Mouse (Mus musculus) right cerebral cortex, postnatal 25 days (tissue): ENCODE results near the gene Rbl2.
A peak's percentile ranks its signal among the peaks of the same experiment; 100 is the strongest.

ENCODE experiments used
- DNase-seq: peaks from one replicate; pipeline ENCODE4 v3.0.0; 2022

The Rbl2 gene

GRCm38 (mm10) chr8:91111868-91112477, 42.1 kb downstream of the Rbl2 start:
- no peak for DNase-seq

- DNase-seq = no peak
Measured at GRCm38 (mm10) chr8:91114428-91114827, 44.6 kb downstream of the Rbl2 start.

GRCm38 (mm10) chr8:91114910-91115309, 45.1 kb downstream of the Rbl2 start:
- no peak for DNase-seq

DNA sequence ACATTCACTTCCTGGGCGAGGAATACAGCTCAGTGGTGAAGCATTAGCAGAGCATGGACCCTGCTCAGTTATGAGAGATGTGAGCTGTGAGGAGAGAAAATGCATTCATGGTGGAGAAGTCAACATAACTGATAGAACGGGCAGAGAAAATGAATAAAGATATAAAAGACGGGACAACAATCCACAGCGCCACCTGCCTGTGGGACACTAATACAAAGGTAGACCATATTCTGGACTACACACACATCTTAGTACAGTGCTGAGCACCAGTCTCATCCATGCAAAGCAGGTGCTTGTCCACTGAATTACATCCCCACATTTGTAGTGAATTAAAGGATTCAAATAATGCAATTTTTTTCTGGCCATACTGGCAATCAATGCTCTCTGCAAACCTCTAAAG, 47.7 kb downstream of the Rbl2 start:
- no peak for DNase-seq

- DNase-seq = no peak
Measured at GRCm38 (mm10) chr8:91118131-91118530, 48.3 kb downstream of the Rbl2 start.

GRCm38 (mm10) chr8:91124315-91124714, 54.5 kb downstream of the Rbl2 start:
- DNase-seq = no peak

GRCm38 (mm10) chr8:91126786-91127185, 56.9 kb downstream of the Rbl2 start:
- DNase-seq = peak; percentile 37

DNA sequence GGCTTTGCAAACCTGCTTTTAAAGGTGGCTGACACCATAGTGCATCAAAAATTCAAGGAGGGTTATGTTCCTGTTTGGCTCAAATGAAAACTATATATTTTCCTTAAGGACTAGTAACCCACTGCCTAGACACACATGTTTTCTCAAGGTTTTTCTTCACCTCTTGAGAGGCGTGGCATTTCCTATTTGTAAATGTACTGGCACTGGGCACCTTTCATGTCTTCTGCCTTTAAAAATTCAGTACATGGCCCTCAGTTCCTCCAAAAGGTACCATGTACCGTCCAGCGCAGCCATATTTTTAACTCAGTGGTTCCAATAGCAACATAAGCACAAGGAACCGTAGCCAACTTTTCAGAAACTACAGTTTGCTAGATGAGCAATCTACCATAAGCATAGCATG, 62.9 kb downstream of the Rbl2 start:
- DNase-seq = no peak

- no peak for DNase-seq
Measured at GRCm38 (mm10) chr8:91133441-91134069, 63.7 kb downstream of the Rbl2 start.

GRCm38 (mm10) chr8:91134070-91134475, 64.2 kb downstream of the Rbl2 start:
- DNase-seq = peak; percentile 100

DNA sequence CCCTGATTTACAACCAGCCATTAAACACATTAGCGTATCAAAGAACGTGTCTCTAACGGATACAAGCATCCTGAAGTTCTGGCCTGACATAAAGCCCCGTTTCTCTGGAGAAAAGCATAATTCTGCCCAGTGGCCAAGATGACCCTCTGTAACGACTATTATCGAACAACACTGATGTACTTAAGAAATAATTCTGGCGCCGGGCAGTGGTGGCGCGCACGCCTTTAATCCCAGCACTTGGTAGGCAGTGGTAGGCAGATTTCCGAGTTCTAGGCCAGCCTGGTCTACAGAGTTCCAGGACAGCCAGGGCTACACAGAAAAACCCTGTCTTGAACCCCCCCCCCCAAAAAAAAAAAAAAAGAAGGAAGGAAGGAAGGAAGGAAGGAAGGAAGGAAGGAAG, 64.8 kb downstream of the Rbl2 start:
- DNase-seq = no peak

DNA sequence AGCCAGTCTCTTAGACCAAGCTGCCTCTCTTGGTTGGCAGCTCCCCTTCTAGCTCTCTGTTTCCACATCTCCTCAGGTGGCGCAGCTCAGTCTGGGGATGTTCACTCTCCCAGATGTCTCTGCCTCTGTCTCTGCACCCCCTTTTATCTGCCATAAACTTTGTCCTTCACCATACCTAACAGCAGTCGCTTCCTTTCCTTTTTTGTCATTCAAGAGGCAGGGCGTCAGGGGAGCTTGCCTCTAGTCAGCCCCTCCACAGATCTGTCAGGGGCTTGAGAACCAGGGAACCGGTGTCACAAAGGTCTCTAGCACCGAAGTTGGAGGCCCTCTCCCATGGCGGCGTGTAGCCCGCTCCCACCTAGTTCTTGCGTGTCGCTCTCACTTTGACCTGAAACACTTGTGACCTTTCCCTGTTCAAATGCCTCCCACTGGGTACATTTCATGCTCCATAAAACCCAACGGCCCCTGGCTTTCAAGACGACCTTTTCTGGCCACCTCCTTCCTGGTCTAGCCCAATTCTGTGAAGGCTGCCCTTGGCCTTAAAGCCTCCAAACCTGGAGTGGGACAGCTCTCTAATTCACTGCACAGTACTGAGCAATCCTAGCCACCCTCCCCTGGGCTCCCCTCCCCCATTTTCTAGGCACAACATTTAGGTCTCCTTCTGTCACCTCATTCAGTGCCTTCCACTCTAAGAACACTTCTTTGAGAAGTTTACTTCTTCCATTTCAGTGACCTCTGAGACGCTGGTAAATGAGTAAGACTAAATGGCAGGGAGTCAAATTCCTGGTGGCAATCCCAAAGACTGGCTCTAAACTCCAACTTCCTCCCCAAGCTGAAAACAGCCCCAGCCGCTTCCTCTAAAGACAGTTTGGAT, 65.7 kb downstream of the Rbl2 start:
- DNase-seq = no peak

GRCm38 (mm10) chr8:91140828-91141227, 71.0 kb downstream of the Rbl2 start:
- no peak for DNase-seq

- DNase-seq = no peak
Measured at GRCm38 (mm10) chr8:91147715-91148114, 77.9 kb downstream of the Rbl2 start.

- DNase-seq = no peak
Measured at GRCm38 (mm10) chr8:91148643-91149178, 78.9 kb downstream of the Rbl2 start.

DNA sequence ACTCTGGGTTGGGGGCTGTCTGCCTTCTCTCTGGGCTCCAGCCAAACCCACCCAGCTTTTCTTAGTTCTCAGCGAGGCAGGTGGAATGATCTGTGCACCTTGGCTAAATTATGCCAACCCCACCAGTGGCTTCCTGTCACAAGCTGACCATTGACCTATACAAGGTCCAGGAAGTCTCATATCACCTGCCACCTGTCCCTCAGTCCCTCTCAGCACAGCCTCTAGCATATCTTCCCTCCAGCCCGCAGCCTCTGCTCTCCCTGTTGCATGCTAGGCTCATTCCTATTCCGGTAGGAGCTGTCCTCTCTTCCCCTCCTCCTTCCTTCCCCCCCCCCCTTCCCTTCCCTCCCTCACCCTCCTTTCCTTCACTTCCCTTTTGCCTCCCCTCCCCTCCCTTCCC, 79.4 kb downstream of the Rbl2 start:
- no peak for DNase-seq

GRCm38 (mm10) chr8:91151531-91151930, 81.7 kb downstream of the Rbl2 start:
- DNase-seq = no peak

DNA sequence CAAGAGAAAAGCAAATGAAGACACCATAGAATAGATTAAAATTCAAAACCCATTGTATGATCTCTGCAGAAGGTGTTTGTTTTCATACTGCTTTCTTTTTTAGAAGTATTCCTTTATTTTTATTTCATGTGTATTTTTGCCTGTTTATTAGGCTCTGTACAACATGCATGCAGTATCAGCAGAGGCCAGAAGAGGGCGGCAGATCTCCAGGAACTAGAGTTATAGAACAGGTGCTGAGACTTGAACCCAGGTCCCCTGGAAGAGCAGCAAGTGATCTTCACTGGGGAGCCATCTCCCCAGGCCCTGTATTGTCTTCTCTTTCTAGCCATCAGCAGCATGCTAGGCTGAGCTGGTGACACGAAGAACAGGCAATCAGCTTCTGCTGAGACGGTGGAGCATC, 84.0 kb downstream of the Rbl2 start:
- no peak for DNase-seq

GRCm38 (mm10) chr8:91154564-91154963, 84.7 kb downstream of the Rbl2 start:
- no peak for DNase-seq

DNA sequence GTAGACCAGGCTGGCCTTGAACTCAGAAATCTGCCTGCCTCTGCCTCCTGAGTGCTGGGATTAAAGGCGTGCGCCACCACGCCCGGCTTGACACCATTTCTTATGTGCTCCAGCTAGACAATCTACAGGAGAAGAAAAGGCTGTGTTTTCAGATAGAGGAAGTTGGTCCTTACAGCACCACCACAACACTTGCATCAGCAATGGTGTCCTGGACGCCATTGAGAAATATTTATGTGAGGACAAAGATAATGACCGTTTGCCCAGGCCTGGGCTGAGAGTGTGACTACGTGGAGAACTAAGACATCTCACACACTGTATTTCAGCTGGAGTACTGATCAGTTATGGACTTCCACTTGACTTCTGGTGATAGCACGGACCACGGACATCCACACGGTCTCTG, 88.8 kb downstream of the Rbl2 start:
- no peak for DNase-seq

GRCm38 (mm10) chr8:91159959-91160800, 90.3 kb downstream of the Rbl2 start:
- no peak for DNase-seq

GRCm38 (mm10) chr8:91170152-91170551, 100.3 kb downstream of the Rbl2 start:
- DNase-seq = no peak

DNA sequence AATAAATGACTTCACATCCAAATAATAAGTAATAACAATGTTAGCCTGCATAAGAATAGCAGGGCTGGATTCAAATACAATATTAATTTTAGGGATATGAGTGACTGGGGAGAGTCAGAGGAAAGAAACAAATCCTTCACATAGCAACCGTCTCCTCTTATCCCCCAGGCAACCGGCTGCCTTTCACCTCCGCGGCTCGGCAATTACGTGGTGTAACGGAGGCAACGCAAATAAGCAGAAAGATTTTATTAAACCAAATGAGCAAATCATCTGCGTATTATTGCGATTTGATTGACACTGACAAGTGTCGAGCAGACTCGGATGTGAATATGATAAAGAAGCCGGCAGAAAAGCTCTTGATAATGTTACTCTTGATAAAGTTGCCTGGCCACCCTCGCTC, 101.1 kb downstream of the Rbl2 start:
- DNase-seq = no peak
